Mouse (Mus musculus): ENCODE measurements at regions not wholly inside any gene's neighbourhood (a gene's known extent, or its start where the extent isn't known, plus 50 kb on each side); places are given as distances from the start of the nearest gene placed in this dataset.

DNA sequence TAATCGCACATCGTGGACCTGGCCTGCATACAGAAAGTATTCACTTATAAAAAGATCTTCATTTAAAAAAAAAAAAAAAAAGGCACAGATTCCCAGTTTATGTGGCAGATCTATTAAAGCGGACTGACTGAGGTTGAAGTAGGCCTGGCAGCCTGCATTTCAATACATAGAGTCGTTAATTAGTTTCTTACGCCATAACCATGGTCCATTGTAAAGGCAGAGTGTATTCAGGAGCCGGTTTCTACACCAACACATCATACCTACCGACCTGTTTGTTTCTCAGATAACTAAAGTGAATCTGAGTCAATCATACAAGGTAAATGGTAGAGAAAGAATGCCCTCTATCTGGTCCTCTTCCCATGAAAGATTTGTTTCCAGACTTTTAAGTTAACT, 1509.0 kb upstream of the Got2 start:
- TF ChIP-seq CTCF (IDR thresholded peaks at IDR 0.05; ENCODE audit: insufficient read depth, low read length): no peak
- TF ChIP-seq POLR2A (IDR thresholded peaks at IDR 0.05; ENCODE audit: borderline replicate concordance, extremely low read depth, low read depth, low read length): no peak
